22 mouse cellular contexts compared by ENCODE assay signal in genomic region chr11:94390825-94391224, GRCm38 (mm10). TPM values are rescaled to one million over a fixed set of nuclear protein-coding genes. Genes with fewer than 3 reads are reported as not detected.
DNase-seq lines count a peak whose midpoint lies in the region; ATAC-seq and TF ChIP-seq lines count a peak whose summit lies in the region.
"Had no signal": no experiment of that assay in that cellular context is flagged by ENCODE, and none has a peak within 500 bp of the region (broad histone marks: within the 10 kb centered on the region; RNA-seq: fewer than 3 reads in every experiment).

No protein-coding gene starts in this region.

- H3K27me3 ChIP-seq in liver, adult 2 months (ENCODE audit: control insufficient read depth, insufficient read depth, low read length) = no peaks in the 10 kb centered on the region
- H3K27me3 ChIP-seq in liver, embryonic 11.5 days (replicated peaks; ENCODE audit: control insufficient read depth, insufficient read depth, low read length) = peaks cover 20% of the 10 kb centered on the region
- H3K27me3 ChIP-seq in stomach, embryonic 16.5 days (ENCODE audit: control insufficient read depth, insufficient read depth, low read length) = no peaks in the 10 kb centered on the region
- H3K27me3 ChIP-seq: Patski had no signal

- H3K79me2 ChIP-seq in liver, adult 2 months (ENCODE audit: control insufficient read depth, insufficient read depth, low read length) = peaks cover 9% of the 10 kb centered on the region; the same call in 1 of the 2 replicates

- 22% methylated on average over 6 of the region's 6 CpGs for WGBS in liver, adult 2 months
- 76% methylated on average over 6 of the region's 6 CpGs for WGBS in liver, embryonic 11.5 days
- 34% methylated on average over 6 of the region's 6 CpGs for WGBS in large intestine, adult 2 months
- WGBS in stomach, embryonic 16.5 days = 83% methylated on average over 6 of the region's 6 CpGs

- H3K9me3 ChIP-seq in liver, embryonic 11.5 days (ENCODE audit: control insufficient read depth, low read length) = no peaks in the 10 kb centered on the region
- H3K9me3 ChIP-seq in stomach, embryonic 16.5 days (replicated peaks; ENCODE audit: control insufficient read depth, low read length) = no peaks in the 10 kb centered on the region
- H3K9me3 ChIP-seq: embryonic facial prominence, embryonic 10.5 days; embryonic facial prominence, embryonic 12.5 days; forebrain, embryonic 13.5 days; forebrain, embryonic 15.5 days; G1E had no signal

- peak; percentile 83 for DNase-seq in liver, adult 2 months (ENCODE audit: extremely low read depth, low read depth, low spot score)
- DNase-seq in liver, embryonic 11.5 days (ENCODE audit: low spot score) = no peak
- DNase-seq in large intestine, adult 2 months (ENCODE audit: low read depth, low spot score) = peak; percentile 58
- no peak for DNase-seq in thymus, postnatal 36 days
- DNase-seq in heart, postnatal 36 days = no peak
- no peak for DNase-seq in gastrocnemius, adult 8-10 months (ENCODE audit: low spot score in 2 of 2)
- DNase-seq: adrenal gland, adult 8-10 months; adrenal gland, postnatal 14 days; adrenal gland, postnatal 36 days; cerebellum, adult 11-12 months; cerebellum, adult 2 months; cerebellum, adult 9-10 months; cerebellum, postnatal 10 days; cerebellum, postnatal 25 days had no signal

- H3K4me2 ChIP-seq in liver, embryonic 11.5 days = no peak overlapping the region
- no peak overlapping the region for H3K4me2 ChIP-seq in stomach, embryonic 16.5 days (ENCODE audit: low read depth, low read length)
- H3K4me2 ChIP-seq: embryonic facial prominence, embryonic 12.5 days; forebrain, embryonic 13.5 days; forebrain, embryonic 15.5 days had no signal

- peak overlapping the region; percentile 53 for H3K9ac ChIP-seq in liver, adult 2 months (ENCODE audit: low read depth, low read length)
- no peak overlapping the region for H3K9ac ChIP-seq in liver, embryonic 11.5 days (ENCODE audit: low read depth, low read length)
- H3K9ac ChIP-seq in stomach, embryonic 16.5 days (ENCODE audit: low read length) = no peak overlapping the region; the same call in 1 of the 2 replicates
- H3K9ac ChIP-seq: embryonic facial prominence, embryonic 12.5 days; forebrain, embryonic 13.5 days; forebrain, embryonic 15.5 days had no signal

- H3K4me1 ChIP-seq in liver, adult 2 months (ENCODE audit: control insufficient read depth, insufficient read depth, low read length) = peaks cover 22% of the 10 kb centered on the region
- H3K4me1 ChIP-seq in liver, embryonic 11.5 days (replicated peaks; ENCODE audit: control insufficient read depth, insufficient read depth, low read length) = peaks cover 4% of the 10 kb centered on the region; the same call in 1 of the 2 replicates
- peaks cover 34% of the 10 kb centered on the region for H3K4me1 ChIP-seq in stomach, embryonic 16.5 days (ENCODE audit: control insufficient read depth, insufficient read depth, low read length)
- H3K4me1 ChIP-seq: forebrain, embryonic 15.5 days had no signal

- no peak overlapping the region for H3K4me3 ChIP-seq in liver, adult 2 months (ENCODE audit: insufficient read depth, low read depth, low read length)
- H3K4me3 ChIP-seq in liver, embryonic 11.5 days (ENCODE audit: low read depth, low read length) = no peak overlapping the region
- H3K4me3 ChIP-seq in stomach, embryonic 16.5 days (replicated peaks; ENCODE audit: low read length) = no peak overlapping the region
- H3K4me3 ChIP-seq: embryonic facial prominence, embryonic 10.5 days; embryonic facial prominence, embryonic 12.5 days; forebrain, embryonic 13.5 days; forebrain, embryonic 15.5 days had no signal

- H3K36me3 ChIP-seq in liver, adult 2 months (ENCODE audit: control insufficient read depth, insufficient read depth, low read length) = no peaks in the 10 kb centered on the region
- H3K36me3 ChIP-seq in liver, embryonic 11.5 days (ENCODE audit: control insufficient read depth, insufficient read depth, low read length) = no peaks in the 10 kb centered on the region
- no peaks in the 10 kb centered on the region for H3K36me3 ChIP-seq in stomach, embryonic 16.5 days (ENCODE audit: control insufficient read depth, insufficient read depth, low read length)
- H3K36me3 ChIP-seq: embryonic facial prominence, embryonic 10.5 days; embryonic facial prominence, embryonic 12.5 days; forebrain, embryonic 15.5 days; G1E had no signal

- intact Hi-C loops in heart, postnatal 36 days (cut with DNase I) = no loop called here

- no peak for TF ChIP-seq CTCF in liver, adult 2 months (IDR thresholded peaks at IDR 0.05; ENCODE audit: low read depth, low read length)

- ATAC-seq in liver, embryonic 11.5 days (replicated peaks; ENCODE audit: low FRiP score) = no peak
- ATAC-seq in stomach, embryonic 16.5 days (ENCODE audit: insufficient read depth, low FRiP score) = no peak
- ATAC-seq: activated CD4-positive, CD25-positive, alpha-beta regulatory T cell, adult 4 months; forebrain, embryonic 13.5 days; forebrain, embryonic 15.5 days; Patski had no signal

- TF ChIP-seq POLR2A in liver, adult 2 months (IDR thresholded peaks at IDR 0.05; ENCODE audit: extremely low read depth, insufficient read depth, low read length) = no peak

- peak overlapping the region; percentile 50 for H3K27ac ChIP-seq in liver, adult 2 months (replicated peaks; ENCODE audit: insufficient read depth, low read depth, low read length)
- no peak overlapping the region for H3K27ac ChIP-seq in liver, embryonic 11.5 days (ENCODE audit: low read depth, low read length)
- peak overlapping the region; percentile 69; the same call in 1 of the 2 replicates for H3K27ac ChIP-seq in stomach, embryonic 16.5 days (ENCODE audit: low read length)
- H3K27ac ChIP-seq: embryonic facial prominence, embryonic 10.5 days; embryonic facial prominence, embryonic 12.5 days; forebrain, embryonic 13.5 days; forebrain, embryonic 15.5 days had no signal

RNA-seq across cellular contexts. Expression of gene Abcc3, which starts 2.0 kb away (rescaled TPM):
- 180 and 280 TPM in 2 replicates for total RNA-seq in liver, adult 2 months (2014; rRNA removed)
- polyA plus RNA-seq in liver, adult 2 months (2012; rRNA removed) = 251 and 292 TPM in 2 replicates
- polyA plus RNA-seq in liver, embryonic 11.5 days (2014; fragmentation: Nextera tagmentation; extraction: Ambion mirVana) = 3.2 and 6.0 TPM in 2 replicates
- polyA plus RNA-seq in large intestine, adult 2 months (2012; rRNA removed) = 48.1 and 67.9 TPM in 2 replicates
- polyA plus RNA-seq in stomach, embryonic 16.5 days (2015; fragmentation: Nextera tagmentation; extraction: Ambion mirVana) = 11.4 and 16.4 TPM in 2 replicates
- 1 to 10 TPM; 1.7 to 3.9 TPM for total RNA-seq in heart, postnatal 36 days (2021)
- under 1 TPM; 0.17 to 0.65 (median 0.36) TPM for total RNA-seq in gastrocnemius, adult 8-10 months (2022)
- polyA plus RNA-seq: G1E had no signal

Comparison
In these comparisons a context has a peak if more than half of its experiments do, and no peak if none do; other contexts are left out.
1. DNase-seq: peak in liver, adult 2 months (single experiment) and large intestine, adult 2 months (single experiment); none in liver, embryonic 11.5 days (single experiment), thymus, postnatal 36 days (0 of 2), heart, postnatal 36 days (0 of 2) and gastrocnemius, adult 8-10 months (0 of 2).